Mouse (Mus musculus): Measurements from ENCODE around the gene Rem1.

DNA sequence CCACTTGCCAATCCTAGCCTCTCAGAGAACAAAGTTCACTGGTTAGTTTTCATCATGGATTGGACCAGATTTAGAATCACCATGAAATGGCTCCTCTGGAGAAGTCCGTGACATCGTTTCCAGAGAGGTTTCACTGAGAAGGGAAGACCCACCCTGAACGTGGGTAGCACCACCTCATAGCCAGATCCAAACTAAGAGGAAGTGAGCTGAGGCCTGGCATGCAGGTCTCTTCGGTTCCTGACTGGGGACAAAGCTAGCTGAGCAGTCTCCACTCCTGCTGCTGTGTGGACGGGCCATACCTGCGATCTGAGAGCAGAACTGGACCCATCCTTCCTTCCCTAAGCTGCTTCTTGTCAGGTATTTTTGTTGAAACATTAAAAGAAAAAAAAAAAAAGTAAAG is 34.4 kb downstream of the Rem1 start:
- TF ChIP-seq CTCF (IDR thresholded peaks at IDR 0.05; ENCODE audit: insufficient read depth, low read length) (no peak), POLR2A (IDR thresholded peaks at IDR 0.05; ENCODE audit: borderline replicate concordance, extremely low read depth, low read depth, low read length) (no peak)
